Mouse (Mus musculus): ENCODE data around the gene Map2k3. TPM values are rescaled to one million over a fixed set of nuclear protein-coding genes. Genes with fewer than 3 reads are reported as not detected.

Map2k3 gene
- polyA plus RNA-seq, 1 experiment, result 183 TPM

- Histone ChIP-seq H3K4me3 (ENCODE audit: insufficient read depth, poor library complexity, severe bottlenecking) (no peak overlapping the region), H3K27me3 (ENCODE audit: control insufficient read depth, insufficient read depth, insufficient read length) (no peaks in the 10 kb centered on the region), H3K36me3 (ENCODE audit: control insufficient read depth, insufficient read depth) (no peaks in the 10 kb centered on the region), H3ac (ENCODE audit: control insufficient read depth, insufficient read length, low read depth) (no peak overlapping the region), H3K79me2 (ENCODE audit: control insufficient read depth, insufficient read depth) (no peaks in the 10 kb centered on the region), H3K79me3 (ENCODE audit: low read depth) (no peaks in the 10 kb centered on the region)
- no peak for TF ChIP-seq FOSL1 (IDR thresholded peaks at IDR 0.05; ENCODE audit: insufficient read depth, low read length, poor library complexity, severe bottlenecking)
- no peak for TF ChIP-seq MYOD1 (IDR thresholded peaks at IDR 0.05; ENCODE audit: control insufficient read depth, insufficient read length, low read depth)
- no peak for TF ChIP-seq USF1 (IDR thresholded peaks at IDR 0.05; ENCODE audit: low read depth)
- TF ChIP-seq CTCF (IDR thresholded peaks at IDR 0.05; ENCODE audit: control insufficient read depth, insufficient read depth, insufficient read length), result no peak
- TF ChIP-seq CEBPB (IDR thresholded peaks at IDR 0.05; ENCODE audit: low read depth), result no peak
- no peak for TF ChIP-seq MAX (IDR thresholded peaks at IDR 0.05)
These were observed 29.3 kb downstream of the Map2k3 start for GRCm38 (mm10) chr11:60961176-60961575.

- Histone ChIP-seq H3K36me3 (ENCODE audit: control insufficient read depth, insufficient read depth) (no peaks in the 10 kb centered on the region), H3K27me3 (ENCODE audit: control insufficient read depth, insufficient read depth, insufficient read length) (no peaks in the 10 kb centered on the region), H3K79me3 (ENCODE audit: low read depth) (no peaks in the 10 kb centered on the region), H3K79me2 (ENCODE audit: control insufficient read depth, insufficient read depth) (no peaks in the 10 kb centered on the region), H3ac (ENCODE audit: control insufficient read depth, insufficient read length, low read depth) (no peak overlapping the region), H3K4me3 (ENCODE audit: insufficient read depth, poor library complexity, severe bottlenecking) (no peak overlapping the region)
- TF ChIP-seq MYOD1 (IDR thresholded peaks at IDR 0.05; ENCODE audit: control insufficient read depth, insufficient read length, low read depth) (no peak), FOSL1 (IDR thresholded peaks at IDR 0.05; ENCODE audit: insufficient read depth, low read length, poor library complexity, severe bottlenecking) (no peak), CTCF (IDR thresholded peaks at IDR 0.05; ENCODE audit: control insufficient read depth, insufficient read depth, insufficient read length) (no peak), MYOG (IDR thresholded peaks at IDR 0.05; ENCODE audit: control insufficient read depth, extremely low read depth, insufficient read length) (no peak), MAX (IDR thresholded peaks at IDR 0.05) (no peak), USF1 (IDR thresholded peaks at IDR 0.05; ENCODE audit: low read depth) (no peak), CEBPB (IDR thresholded peaks at IDR 0.05; ENCODE audit: low read depth) (no peak)
These were observed 30.9 kb downstream of the Map2k3 start for GRCm38 (mm10) chr11:60962709-60963108.

DNA sequence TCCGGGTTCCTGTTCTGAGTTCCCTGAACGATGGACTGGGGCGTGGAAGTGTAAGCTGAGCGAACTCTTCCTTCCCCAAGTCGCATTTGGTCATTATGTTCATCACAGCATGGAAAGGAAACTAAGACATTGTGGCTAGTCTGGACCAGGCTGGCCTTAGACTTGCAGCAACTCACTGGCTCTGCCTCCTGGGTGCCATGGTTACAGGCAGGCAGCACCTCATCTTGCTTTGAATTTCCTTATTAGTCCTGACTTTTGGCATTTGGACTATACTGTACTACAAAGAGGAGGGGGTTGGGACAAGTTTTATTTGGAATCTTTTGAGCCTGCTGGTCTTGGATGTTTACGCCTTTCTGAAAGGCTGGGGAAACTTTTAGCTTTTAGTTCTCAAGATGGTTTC is 35.1 kb downstream of the Map2k3 start:
- Histone ChIP-seq H3K79me3 (ENCODE audit: low read depth) (no peaks in the 10 kb centered on the region), H3K4me3 (ENCODE audit: insufficient read depth, poor library complexity, severe bottlenecking) (no peak overlapping the region), H3K36me3 (ENCODE audit: control insufficient read depth, insufficient read depth) (no peaks in the 10 kb centered on the region), H3K79me2 (ENCODE audit: control insufficient read depth, insufficient read depth) (no peaks in the 10 kb centered on the region), H3K27me3 (ENCODE audit: control insufficient read depth, insufficient read depth, insufficient read length) (no peaks in the 10 kb centered on the region), H3ac (ENCODE audit: control insufficient read depth, insufficient read length, low read depth) (no peak overlapping the region)
- TF ChIP-seq CTCF (IDR thresholded peaks at IDR 0.05; ENCODE audit: control insufficient read depth, insufficient read depth, insufficient read length) (no peak), USF1 (IDR thresholded peaks at IDR 0.05; ENCODE audit: low read depth) (no peak)

DNA sequence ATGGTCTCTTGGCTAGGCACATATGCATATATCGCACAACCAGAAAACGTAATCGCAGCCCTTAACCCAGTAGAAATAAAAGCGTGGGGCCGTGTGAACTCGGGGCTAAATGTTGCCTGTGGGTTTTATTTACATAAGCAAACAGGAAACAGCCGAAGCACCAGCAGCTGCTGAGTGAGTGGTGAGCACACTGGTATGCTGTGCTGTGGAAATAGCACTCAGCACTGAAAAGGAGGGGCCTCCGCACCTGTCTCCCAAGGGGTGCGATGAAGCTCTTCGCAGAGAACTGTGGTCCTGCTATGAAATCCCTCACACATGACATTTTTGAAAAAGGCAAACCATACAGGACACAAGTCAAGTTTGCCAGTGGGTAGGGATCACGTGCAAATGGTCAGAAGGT is 43.3 kb downstream of the Map2k3 start:
- TF ChIP-seq USF1 (IDR thresholded peaks at IDR 0.05; ENCODE audit: low read depth) (no peak), MYOD1 (IDR thresholded peaks at IDR 0.05; ENCODE audit: control insufficient read depth, insufficient read length, low read depth) (peak; percentile 4), MAX (IDR thresholded peaks at IDR 0.05) (no peak), CTCF (IDR thresholded peaks at IDR 0.05; ENCODE audit: control insufficient read depth, insufficient read depth, insufficient read length) (no peak), CEBPB (IDR thresholded peaks at IDR 0.05; ENCODE audit: low read depth) (no peak)
- H3K79me2 ChIP-seq (ENCODE audit: control insufficient read depth, insufficient read depth), result no peaks in the 10 kb centered on the region
- no peaks in the 10 kb centered on the region for H3K27me3 ChIP-seq (ENCODE audit: control insufficient read depth, insufficient read depth, insufficient read length)
- no peaks in the 10 kb centered on the region for H3K36me3 ChIP-seq (ENCODE audit: control insufficient read depth, insufficient read depth)
- H3K79me3 ChIP-seq (ENCODE audit: low read depth), result no peaks in the 10 kb centered on the region
- no peak overlapping the region for H3K4me3 ChIP-seq (ENCODE audit: insufficient read depth, poor library complexity, severe bottlenecking)
- H3ac ChIP-seq (ENCODE audit: control insufficient read depth, insufficient read length, low read depth), result no peak overlapping the region

GRCm38 (mm10) chr11:60976234-60976633 is 44.4 kb downstream of the Map2k3 start:
- H3K4me3 ChIP-seq (ENCODE audit: insufficient read depth, poor library complexity, severe bottlenecking), result no peak overlapping the region
- no peaks in the 10 kb centered on the region for H3K36me3 ChIP-seq (ENCODE audit: control insufficient read depth, insufficient read depth)
- no peaks in the 10 kb centered on the region for H3K79me2 ChIP-seq (ENCODE audit: control insufficient read depth, insufficient read depth)
- no peaks in the 10 kb centered on the region for H3K27me3 ChIP-seq (ENCODE audit: control insufficient read depth, insufficient read depth, insufficient read length)
- no peak for TF ChIP-seq USF1 (IDR thresholded peaks at IDR 0.05; ENCODE audit: low read depth)
- H3K79me3 ChIP-seq (ENCODE audit: low read depth), result no peaks in the 10 kb centered on the region
- no peak overlapping the region for H3ac ChIP-seq (ENCODE audit: control insufficient read depth, insufficient read length, low read depth)

DNA sequence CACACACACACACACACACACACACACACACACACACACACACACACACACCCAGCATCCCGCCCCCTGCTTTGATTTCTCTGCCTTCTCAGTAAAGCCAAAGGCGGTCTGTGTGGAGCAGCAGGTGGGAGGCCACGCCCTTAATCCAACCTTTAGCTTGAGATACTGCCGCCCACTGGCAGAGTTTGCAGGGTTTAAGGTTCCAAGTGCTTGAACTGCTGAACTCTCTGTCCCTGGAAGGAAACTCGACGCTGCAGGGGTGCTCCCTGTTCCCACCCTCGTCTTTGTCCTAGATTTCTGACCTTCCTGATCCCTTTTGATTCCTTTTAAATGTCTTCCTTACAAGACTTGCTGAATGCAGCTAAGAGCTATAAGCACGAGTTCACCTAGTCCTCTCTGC is 44.9 kb downstream of the Map2k3 start:
- H3K79me2 ChIP-seq (ENCODE audit: control insufficient read depth, insufficient read depth), result no peaks in the 10 kb centered on the region
- no peak overlapping the region for H3K4me3 ChIP-seq (ENCODE audit: insufficient read depth, poor library complexity, severe bottlenecking)
- H3ac ChIP-seq (ENCODE audit: control insufficient read depth, insufficient read length, low read depth), result no peak overlapping the region
- no peaks in the 10 kb centered on the region for H3K27me3 ChIP-seq (ENCODE audit: control insufficient read depth, insufficient read depth, insufficient read length)
- no peaks in the 10 kb centered on the region for H3K36me3 ChIP-seq (ENCODE audit: control insufficient read depth, insufficient read depth)
- no peaks in the 10 kb centered on the region for H3K79me3 ChIP-seq (ENCODE audit: low read depth)
- TF ChIP-seq CTCF (IDR thresholded peaks at IDR 0.05; ENCODE audit: control insufficient read depth, insufficient read depth, insufficient read length) (no peak), FOSL1 (IDR thresholded peaks at IDR 0.05; ENCODE audit: insufficient read depth, low read length, poor library complexity, severe bottlenecking) (no peak), MAX (IDR thresholded peaks at IDR 0.05) (no peak), MYOD1 (IDR thresholded peaks at IDR 0.05; ENCODE audit: control insufficient read depth, insufficient read length, low read depth) (no peak), MYOG (IDR thresholded peaks at IDR 0.05; ENCODE audit: control insufficient read depth, extremely low read depth, insufficient read length) (no peak), USF1 (IDR thresholded peaks at IDR 0.05; ENCODE audit: low read depth) (no peak), CEBPB (IDR thresholded peaks at IDR 0.05; ENCODE audit: low read depth) (no peak)
